ENCODE assay signal across 8 mouse cellular contexts in genomic region chr2:104207948-104208347, GRCm38 (mm10).
DNase-seq lines count a peak whose midpoint lies in the region; ATAC-seq lines count a peak whose summit lies in the region.

No protein-coding gene starts in this region.

- no peak overlapping the region for H3K4me2 ChIP-seq in embryonic facial prominence, embryonic 11.5 days (ENCODE audit: low read depth, low read length)
- peak overlapping the region; percentile 4 for H3K4me2 ChIP-seq in neural tube, embryonic 15.5 days

- no peak; the same call in 1 of the 2 replicates for ATAC-seq in embryonic facial prominence, embryonic 11.5 days (replicated peaks; ENCODE audit: insufficient number of reproducible peaks, low FRiP score, low TSS enrichment, low read depth)
- peak; percentile 92 for ATAC-seq in neural tube, embryonic 15.5 days (ENCODE audit: low FRiP score)

- H3K4me1 ChIP-seq in embryonic facial prominence, embryonic 11.5 days (ENCODE audit: control insufficient read depth, insufficient read depth, low read length), result no peaks in the 10 kb centered on the region
- peaks cover 18% of the 10 kb centered on the region for H3K4me1 ChIP-seq in neural tube, embryonic 15.5 days

- H3K4me3 ChIP-seq in embryonic facial prominence, embryonic 11.5 days (ENCODE audit: low read depth, low read length), result no peak overlapping the region
- no peak overlapping the region for H3K4me3 ChIP-seq in neural tube, embryonic 15.5 days (replicated peaks)

- no peaks in the 10 kb centered on the region for H3K9me3 ChIP-seq in embryonic facial prominence, embryonic 11.5 days (replicated peaks; ENCODE audit: control insufficient read depth, low read length)
- no peaks in the 10 kb centered on the region for H3K9me3 ChIP-seq in neural tube, embryonic 15.5 days (replicated peaks)

- peak; percentile 43 for DNase-seq in ovary, postnatal 36 days (ENCODE audit: low spot score)
- DNase-seq in ovary, postnatal 14 days (ENCODE audit: low spot score), result no peak
- peak; percentile 60 for DNase-seq in embryonic facial prominence, embryonic 11.5 days (ENCODE audit: low spot score)
- peak; percentile 85 for DNase-seq in layer of hippocampus, adult 9-11 months
- no peak for DNase-seq in heart, adult 11 months
- no peak for DNase-seq in gastrocnemius, adult 18-20 months (ENCODE audit: low spot score)
- no peak for DNase-seq in thymus, postnatal 25 days

- H3K36me3 ChIP-seq in embryonic facial prominence, embryonic 11.5 days (replicated peaks; ENCODE audit: control insufficient read depth, insufficient read depth, low read depth, low read length), result no peaks in the 10 kb centered on the region
- peaks cover 13% of the 10 kb centered on the region; the same call in 1 of the 2 replicates for H3K36me3 ChIP-seq in neural tube, embryonic 15.5 days

- H3K27ac ChIP-seq in embryonic facial prominence, embryonic 11.5 days (replicated peaks; ENCODE audit: low read depth, low read length), result no peak overlapping the region
- peak overlapping the region; percentile 65 for H3K27ac ChIP-seq in neural tube, embryonic 15.5 days (replicated peaks)

- H3K9ac ChIP-seq in embryonic facial prominence, embryonic 11.5 days (replicated peaks; ENCODE audit: low read length), result no peak overlapping the region
- no peak overlapping the region for H3K9ac ChIP-seq in neural tube, embryonic 15.5 days (replicated peaks)

- WGBS in embryonic facial prominence, embryonic 11.5 days, result 34% methylated on average over 10 of the region's 10 CpGs
- 20% methylated on average over 10 of the region's 10 CpGs for WGBS in neural tube, embryonic 15.5 days

- H3K27me3 ChIP-seq in embryonic facial prominence, embryonic 11.5 days (ENCODE audit: control insufficient read depth, insufficient read depth, low read length), result no peaks in the 10 kb centered on the region
- no peaks in the 10 kb centered on the region for H3K27me3 ChIP-seq in neural tube, embryonic 15.5 days (replicated peaks)

Comparison
In these comparisons a context has a peak if more than half of its experiments do, and no peak if none do; other contexts are left out.
1. DNase-seq: peak in ovary, postnatal 36 days (single experiment), embryonic facial prominence, embryonic 11.5 days (single experiment) and layer of hippocampus, adult 9-11 months (single experiment); none in ovary, postnatal 14 days (single experiment), heart, adult 11 months (single experiment), gastrocnemius, adult 18-20 months (single experiment) and thymus, postnatal 25 days (single experiment).